Mouse (Mus musculus): Measurements from ENCODE around the gene Wdr46. TPM values are rescaled to one million over a fixed set of nuclear protein-coding genes. Genes with fewer than 3 reads are reported as not detected.

Wdr46 gene
- total and polyA plus RNA-seq, 3 experiments = 39.8 to 72.4 (median 49.7) TPM

DNA sequence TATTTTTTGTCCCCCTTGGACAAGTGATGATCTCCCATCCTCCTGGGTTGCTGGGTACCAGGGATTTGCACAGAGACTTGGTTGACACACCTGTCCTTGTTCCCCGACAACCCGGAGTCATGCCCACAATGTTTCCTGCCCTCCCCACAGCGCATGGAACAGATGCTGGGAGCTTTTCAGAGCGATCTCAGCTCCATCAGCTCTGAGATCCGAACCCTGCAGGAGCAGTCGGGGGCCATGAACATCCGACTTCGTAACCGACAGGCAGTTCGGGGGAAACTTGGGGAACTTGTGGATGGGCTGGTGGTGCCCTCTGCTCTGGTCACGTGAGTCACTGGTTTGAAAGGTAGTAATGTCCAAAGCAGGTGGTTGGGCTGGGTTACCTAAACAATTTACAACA is 18.0 kb downstream of the Wdr46 start:
- Histone ChIP-seq H3K4me3 (replicated peaks in 1 of 3; ENCODE audit: low read depth in 2 of 3, low read length in 2 of 3, poor library complexity in 1 of 3) (peak overlapping the region in 1 of 3 experiments; percentile 12), H3K4me2 (ENCODE audit: insufficient read depth, low read depth, poor library complexity, severe bottlenecking) (no peak overlapping the region), H3K36me3 (replicated peaks in 1 of 2; ENCODE audit: control insufficient read depth in 1 of 2, insufficient read depth in 1 of 2, low read length in 1 of 2) (peaks cover 48 to 61% of the 10 kb centered on the region in 2 experiments), H3K4me1 (ENCODE audit: control insufficient read depth in 1 of 2, insufficient read depth in 2 of 2) (peaks cover 5 to 21% of the 10 kb centered on the region in 2 experiments), H3K9ac (ENCODE audit: insufficient read depth, low read depth) (no peak overlapping the region), H3K27ac (ENCODE audit: insufficient read depth, low read depth) (no peak overlapping the region), H3K27me3 (replicated peaks) (no peaks in the 10 kb centered on the region), H3K79me2 (replicated peaks; ENCODE audit: control insufficient read depth, extremely low read depth, insufficient read depth, poor library complexity, severe bottlenecking) (peaks cover 24% of the 10 kb centered on the region), H3K9me3 (replicated peaks; ENCODE audit: low read length) (no peaks in the 10 kb centered on the region)
- no peak for TF ChIP-seq ZNF384 (IDR thresholded peaks at IDR 0.05; ENCODE audit: low read depth, low read length)
- no peak for TF ChIP-seq BHLHE40 (IDR thresholded peaks at IDR 0.05; ENCODE audit: low read depth, low read length)
- TF ChIP-seq TCF12 (IDR thresholded peaks at IDR 0.05; ENCODE audit: low read depth, low read length) = no peak
- TF ChIP-seq MAZ (IDR thresholded peaks at IDR 0.05; ENCODE audit: low read depth, low read length) = no peak
- TF ChIP-seq ZMIZ1 (IDR thresholded peaks at IDR 0.05; ENCODE audit: low read depth, low read length) = no peak
- no peak for TF ChIP-seq EP300 (IDR thresholded peaks at IDR 0.05; ENCODE audit: low read length)
- TF ChIP-seq SIN3A (IDR thresholded peaks at IDR 0.05; ENCODE audit: low read length) = no peak
- no peak for DNase-seq (ENCODE audit: extremely low read depth)
- in situ Hi-C loops (cut with MboI; ENCODE audit: low pct_ligation_motif_present, low pct_unique_long_range_greater_than_20kb, low sequenced_read_pairs) = no loop called here
- dilution Hi-C loops (cut with MboI; ENCODE audit: extremely low pct_ligation_motif_present, extremely low pct_unique_long_range_greater_than_20kb, low sequenced_read_pairs) = no loop called here

DNA sequence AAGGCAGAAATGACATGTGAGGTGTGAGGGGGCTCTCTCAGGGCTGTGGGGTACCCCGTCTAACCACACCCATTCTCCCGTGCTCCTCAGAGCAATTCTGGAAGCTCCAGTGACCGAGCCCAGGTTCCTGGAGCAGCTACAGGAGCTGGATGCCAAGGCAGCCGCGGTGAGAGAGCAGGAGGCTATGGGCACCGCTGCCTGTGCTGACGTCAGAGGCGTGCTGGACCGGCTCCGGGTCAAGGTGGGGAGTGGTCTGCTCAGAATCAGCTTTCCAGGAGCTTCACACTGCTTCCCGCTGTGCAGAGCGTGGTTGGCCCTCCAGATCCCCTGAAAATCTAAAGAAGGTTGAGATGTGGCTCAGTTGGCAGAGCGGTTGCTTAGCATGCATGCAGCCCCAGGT is 18.7 kb downstream of the Wdr46 start:
- H3K9me3 ChIP-seq (replicated peaks; ENCODE audit: low read length) = no peaks in the 10 kb centered on the region
- no peak overlapping the region for H3K27ac ChIP-seq (ENCODE audit: insufficient read depth, low read depth)
- TF ChIP-seq KAT2A (IDR thresholded peaks at IDR 0.05; ENCODE audit: insufficient replicate concordance, low read length) (no peak), MAFK (IDR thresholded peaks at IDR 0.05; ENCODE audit: insufficient replicate concordance, low read length) (no peak), CTCF (conservative IDR thresholded peaks at IDR 0.05 in 1 of 2, IDR thresholded peaks at IDR 0.05 in 1 of 2; ENCODE audit: low read depth in 2 of 2, low read length in 2 of 2) (no peak), NRF1 (IDR thresholded peaks at IDR 0.05; ENCODE audit: low read depth, low read length) (no peak), PAX5 (IDR thresholded peaks at IDR 0.05; ENCODE audit: low read length) (no peak), GABPA (IDR thresholded peaks at IDR 0.05; ENCODE audit: insufficient replicate concordance, low read depth, low read length) (no peak), TBP (conservative IDR thresholded peaks at IDR 0.05; ENCODE audit: low read depth, low read length) (no peak)
- no peaks in the 10 kb centered on the region for H3K27me3 ChIP-seq (replicated peaks)
- no peak overlapping the region for H3K9ac ChIP-seq (ENCODE audit: insufficient read depth, low read depth)
- H3K4me2 ChIP-seq (ENCODE audit: insufficient read depth, low read depth, poor library complexity, severe bottlenecking) = no peak overlapping the region
- DNase-seq (ENCODE audit: extremely low read depth) = no peak
- H3K4me1 ChIP-seq (ENCODE audit: control insufficient read depth in 1 of 2, insufficient read depth in 2 of 2) = peaks cover 5 to 21% of the 10 kb centered on the region in 2 experiments
- dilution Hi-C loops (cut with MboI; ENCODE audit: extremely low pct_ligation_motif_present, extremely low pct_unique_long_range_greater_than_20kb, low sequenced_read_pairs) (no loop called here), in situ Hi-C loops (cut with MboI; ENCODE audit: low pct_ligation_motif_present, low pct_unique_long_range_greater_than_20kb, low sequenced_read_pairs) (no loop called here)
- peaks cover 20% of the 10 kb centered on the region for H3K79me2 ChIP-seq (replicated peaks; ENCODE audit: control insufficient read depth, extremely low read depth, insufficient read depth, poor library complexity, severe bottlenecking)
- peaks cover 50 to 60% of the 10 kb centered on the region in 2 experiments for H3K36me3 ChIP-seq (replicated peaks in 1 of 2; ENCODE audit: control insufficient read depth in 1 of 2, insufficient read depth in 1 of 2, low read length in 1 of 2)
- no peak overlapping the region for H3K4me3 ChIP-seq (replicated peaks in 1 of 3; ENCODE audit: low read depth in 2 of 3, low read length in 2 of 3, poor library complexity in 1 of 3)

DNA sequence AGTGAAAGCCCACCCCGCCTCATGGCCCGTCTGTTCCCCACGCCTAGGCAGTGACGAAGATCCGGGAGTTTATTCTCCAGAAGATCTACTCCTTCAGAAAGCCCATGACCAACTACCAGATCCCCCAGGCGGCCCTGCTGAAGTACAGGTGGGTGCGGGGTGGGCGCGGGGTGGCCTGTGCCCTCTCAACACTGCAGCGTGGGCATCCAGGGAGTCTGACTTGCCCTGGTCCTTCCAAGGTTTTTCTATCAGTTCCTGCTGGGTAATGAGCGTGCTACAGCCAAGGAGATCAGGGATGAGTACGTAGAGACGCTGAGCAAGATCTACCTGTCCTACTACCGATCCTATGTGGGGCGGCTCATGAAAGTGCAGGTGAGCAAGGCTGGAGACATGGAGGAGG is 19.5 kb downstream of the Wdr46 start:
- in situ Hi-C loops (cut with MboI; ENCODE audit: low pct_ligation_motif_present, low pct_unique_long_range_greater_than_20kb, low sequenced_read_pairs) = no loop called here
- Histone ChIP-seq H3K36me3 (replicated peaks in 1 of 2; ENCODE audit: control insufficient read depth in 1 of 2, insufficient read depth in 1 of 2, low read length in 1 of 2) (peaks cover 50 to 55% of the 10 kb centered on the region in 2 experiments), H3K27me3 (replicated peaks) (no peaks in the 10 kb centered on the region), H3K9me3 (replicated peaks; ENCODE audit: low read length) (no peaks in the 10 kb centered on the region), H3K79me2 (replicated peaks; ENCODE audit: control insufficient read depth, extremely low read depth, insufficient read depth, poor library complexity, severe bottlenecking) (peaks cover 12% of the 10 kb centered on the region), H3K27ac (ENCODE audit: insufficient read depth, low read depth) (no peak overlapping the region), H3K4me2 (ENCODE audit: insufficient read depth, low read depth, poor library complexity, severe bottlenecking) (no peak overlapping the region), H3K9ac (ENCODE audit: insufficient read depth, low read depth) (no peak overlapping the region), H3K4me1 (ENCODE audit: control insufficient read depth in 1 of 2, insufficient read depth in 2 of 2) (peaks cover 5 to 21% of the 10 kb centered on the region in 2 experiments), H3K4me3 (replicated peaks in 1 of 3; ENCODE audit: low read depth in 2 of 3, low read length in 2 of 3, poor library complexity in 1 of 3) (no peak overlapping the region)
- TF ChIP-seq TBP (conservative IDR thresholded peaks at IDR 0.05; ENCODE audit: low read depth, low read length) = no peak
- no peak for TF ChIP-seq SIN3A (IDR thresholded peaks at IDR 0.05; ENCODE audit: low read length)
- TF ChIP-seq GABPA (IDR thresholded peaks at IDR 0.05; ENCODE audit: insufficient replicate concordance, low read depth, low read length) = no peak
- no peak for TF ChIP-seq MAZ (IDR thresholded peaks at IDR 0.05; ENCODE audit: low read depth, low read length)
- TF ChIP-seq ELF1 (IDR thresholded peaks at IDR 0.05; ENCODE audit: low read depth, low read length) = no peak
- TF ChIP-seq NRF1 (IDR thresholded peaks at IDR 0.05; ENCODE audit: low read depth, low read length) = no peak
- TF ChIP-seq USF1 (IDR thresholded peaks at IDR 0.05; ENCODE audit: low read depth, low read length) = no peak
- no peak for TF ChIP-seq POLR2A (IDR thresholded peaks at IDR 0.05; ENCODE audit: low read depth, low read length)
- no peak for TF ChIP-seq KAT2A (IDR thresholded peaks at IDR 0.05; ENCODE audit: insufficient replicate concordance, low read length)
- TF ChIP-seq RCOR1 (conservative IDR thresholded peaks at IDR 0.05; ENCODE audit: low read depth, low read length) = no peak
- no peak for TF ChIP-seq CTCF (conservative IDR thresholded peaks at IDR 0.05 in 1 of 2, IDR thresholded peaks at IDR 0.05 in 1 of 2; ENCODE audit: low read depth in 2 of 2, low read length in 2 of 2)
- no peak for TF ChIP-seq POLR2AphosphoS2 (IDR thresholded peaks at IDR 0.05; ENCODE audit: low read depth, low read length)
- TF ChIP-seq MAFK (IDR thresholded peaks at IDR 0.05; ENCODE audit: insufficient replicate concordance, low read length) = no peak
- TF ChIP-seq BHLHE40 (IDR thresholded peaks at IDR 0.05; ENCODE audit: low read depth, low read length) = no peak
- TF ChIP-seq MEF2A (IDR thresholded peaks at IDR 0.05; ENCODE audit: borderline replicate concordance, low read depth, low read length) = no peak
- TF ChIP-seq IRF4 (IDR thresholded peaks at IDR 0.05; ENCODE audit: low read depth, low read length) = no peak
- no peak for TF ChIP-seq ZC3H11A (IDR thresholded peaks at IDR 0.05; ENCODE audit: low read depth, low read length)
- TF ChIP-seq MYC (IDR thresholded peaks at IDR 0.05; ENCODE audit: low read depth, low read length) = no peak
- TF ChIP-seq RAD21 (IDR thresholded peaks at IDR 0.05; ENCODE audit: low read depth, low read length) = no peak
- TF ChIP-seq HCFC1 (IDR thresholded peaks at IDR 0.05; ENCODE audit: low read depth, low read length) = no peak
- dilution Hi-C loops (cut with MboI; ENCODE audit: extremely low pct_ligation_motif_present, extremely low pct_unique_long_range_greater_than_20kb, low sequenced_read_pairs) = no loop called here
- no peak for DNase-seq (ENCODE audit: extremely low read depth)
